Mouse (Mus musculus): Measurements from ENCODE around the gene Tmem41a.

The Tmem41a gene

GRCm38 (mm10) chr16:21904636-21905035 lies 42.7 kb downstream of the Tmem41a start:
- DNase-seq (ENCODE audit: low read depth, low spot score): no peak

- no peak for DNase-seq (ENCODE audit: low read depth, low spot score)
Measured at GRCm38 (mm10) chr16:21901286-21901685, 46.1 kb downstream of the Tmem41a start.

- DNase-seq (ENCODE audit: low read depth, low spot score): no peak
Measured at GRCm38 (mm10) chr16:21893890-21894289, 53.5 kb downstream of the Tmem41a start.

- no peak for DNase-seq (ENCODE audit: low read depth, low spot score)
Measured at GRCm38 (mm10) chr16:21887601-21888000, 59.8 kb downstream of the Tmem41a start.

All from ZHBTc4 (cell line).